Mouse (Mus musculus) lung, postnatal 0 days (tissue): ENCODE results near the gene Taar3. TPM values are rescaled to one million over a fixed set of nuclear protein-coding genes. Genes with fewer than 3 reads are reported as not detected.

Experiments
- ATAC-seq: fragments of 200-750 bp; cut with Nextera tagmentation; 2 replicates; pipeline ENCODE4 v1.8.0; 2017; ENCODE audit warnings: moderate library complexity
- DNase-seq: peaks from one replicate; pipeline ENCODE4 v3.0.0-alpha.2; 2016; ENCODE audit warnings: low spot score
- H3K27ac ChIP-seq: fragments of 300-500 bp; sonication (generic); 2 replicates; pipeline ENCODE4 v1.5.1; 2014; ENCODE audit warnings: antibody characterized with exemption, mild to moderate bottlenecking, low read length, mixed read lengths
- H3K27me3 ChIP-seq: fragments of 300-500 bp; sonication (generic); replicated peaks from 2 replicates; pipeline ENCODE4 v1.6.1; 2014; ENCODE audit warnings: low read length, mixed read lengths; ENCODE audit not compliant: insufficient read depth
- H3K36me3 ChIP-seq: fragments of 300-500 bp; sonication (generic); 2 replicates; pipeline ENCODE4 v1.6.1; 2014; ENCODE audit warnings: low read length, mixed read lengths; ENCODE audit not compliant: insufficient read depth
- H3K4me1 ChIP-seq: fragments of 300-500 bp; sonication (generic); 2 replicates; pipeline ENCODE4 v1.6.1; 2014; ENCODE audit warnings: antibody characterized with exemption, low read depth, low read length, mixed read lengths; ENCODE audit not compliant: insufficient read depth
- H3K4me2 ChIP-seq: fragments of 300-500 bp; sonication (generic); replicated peaks from 2 replicates; pipeline ENCODE4 v1.6.1; 2014; ENCODE audit warnings: low read depth, mild to moderate bottlenecking, low read length, moderate library complexity, mixed read lengths
- H3K4me3 ChIP-seq: fragments of 300-500 bp; sonication (generic); 2 replicates; pipeline ENCODE4 v1.5.1; 2014; ENCODE audit warnings: low read depth, low read length
- H3K9ac ChIP-seq: fragments of 300-500 bp; sonication (generic); replicated peaks from 2 replicates; pipeline ENCODE4 v1.6.1; 2014; ENCODE audit warnings: low read depth, mild to moderate bottlenecking
- H3K9me3 ChIP-seq: fragments of 300-500 bp; sonication (generic); 2 replicates; pipeline ENCODE4 v1.6.1; 2016; ENCODE audit warnings: low read length, mixed read lengths
- CTCF ChIP-seq: IDR thresholded peaks from 2 replicates; pipeline ENCODE4 v1.5.1; 2016; ENCODE audit warnings: antibody characterized with exemption, mild to moderate bottlenecking
- EP300 ChIP-seq: IDR thresholded peaks from 2 replicates; pipeline ENCODE4 v1.6.1; 2016; ENCODE audit warnings: antibody characterized with exemption, mild to moderate bottlenecking, control low read depth
- WGBS: fragments of 180-500 bp; shearing (Covaris S2); extraction: QIAGEN DNeasy Blood & Tissue Kit; methylation state at CpG from one replicate; pipeline ENCODE4 v1.1.7; 2014; 5-methylcytosine and 5-hydroxymethylcytosine counted together
- polyA plus RNA-seq: library from polyadenylated mRNA; unstranded; fragments of >200 nt; fragmentation: Nextera tagmentation; extraction: Ambion mirVana; gene quantifications from 2 replicates; pipeline ENCODE4 v1.2.1, GENCODE M21; 2015

The Taar3 gene
- polyA plus RNA-seq, 1 experiment from 2014 or later, result not detected

DNA sequence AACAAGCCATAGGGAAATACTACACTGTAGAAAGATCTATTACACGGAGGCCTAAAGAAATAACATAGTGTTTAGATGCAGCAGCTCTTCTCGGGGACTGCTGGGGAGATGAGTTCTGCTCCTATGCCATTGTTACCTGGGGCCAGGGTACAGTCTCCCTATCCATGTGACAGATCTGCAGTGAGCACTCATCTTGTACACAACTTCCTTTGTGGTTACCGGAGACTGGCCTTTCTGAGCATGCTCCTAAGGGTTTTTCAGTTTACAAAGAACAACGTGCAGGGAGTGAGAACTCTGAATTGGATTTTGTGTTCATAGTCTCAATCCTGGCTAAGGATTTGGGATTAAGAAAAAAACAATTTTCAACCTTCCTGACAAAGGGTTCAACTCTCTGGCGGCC, 37.1 kb downstream of the Taar3 start:
- no peak overlapping the region for H3K4me2 ChIP-seq
- no peaks in the 10 kb centered on the region for H3K9me3 ChIP-seq
- DNase-seq (no peak), ATAC-seq (no peak)
- H3K36me3 ChIP-seq, result no peaks in the 10 kb centered on the region
- H3K27ac ChIP-seq, result no peak overlapping the region
- no peak for TF ChIP-seq EP300
- no peak for TF ChIP-seq CTCF
- no peak overlapping the region for H3K9ac ChIP-seq
- WGBS, result 81% methylated on average over 5 of the region's 5 CpGs
- H3K4me3 ChIP-seq, result no peak overlapping the region
- H3K4me1 ChIP-seq, result no peaks in the 10 kb centered on the region
- no peaks in the 10 kb centered on the region for H3K27me3 ChIP-seq

DNA sequence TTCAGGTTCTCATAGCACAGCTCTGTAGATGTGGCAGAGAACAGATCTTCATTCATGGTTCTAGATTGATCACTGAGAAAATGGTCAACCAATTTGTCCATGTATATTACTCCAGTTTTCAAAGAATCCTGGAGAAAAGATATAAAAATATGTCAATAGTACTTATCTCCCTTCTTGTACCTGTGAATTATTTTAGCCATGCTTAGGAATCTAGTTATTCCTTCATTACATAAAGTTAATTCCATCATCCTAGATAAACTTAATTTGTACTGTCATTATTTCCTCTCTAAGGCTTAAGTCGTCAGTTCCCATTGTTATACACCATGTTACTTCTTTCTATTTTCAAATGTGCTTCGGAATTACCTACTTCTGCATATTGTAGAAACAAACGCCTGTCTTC, 44.0 kb downstream of the Taar3 start, which contains the start of gene Taar7a:
TSS of gene Taar7a (minus strand) at position 101 of the 400 bp plus-strand sequence.
- TF ChIP-seq CTCF (no peak), EP300 (no peak)
- no peaks in the 10 kb centered on the region for H3K36me3 ChIP-seq
- ATAC-seq (no peak), DNase-seq (no peak)
- no peaks in the 10 kb centered on the region for H3K27me3 ChIP-seq
- no peaks in the 10 kb centered on the region for H3K9me3 ChIP-seq
- H3K4me3 ChIP-seq, result no peak within 1 kb of the TSS
- H3K4me1 ChIP-seq, result no peaks in the 10 kb centered on the region
- H3K27ac ChIP-seq, result no peak within 1 kb of the TSS
- 84% methylated on average over 3 of the region's 3 CpGs for WGBS
- no peak within 1 kb of the TSS for H3K9ac ChIP-seq
- no peak within 1 kb of the TSS for H3K4me2 ChIP-seq

DNA sequence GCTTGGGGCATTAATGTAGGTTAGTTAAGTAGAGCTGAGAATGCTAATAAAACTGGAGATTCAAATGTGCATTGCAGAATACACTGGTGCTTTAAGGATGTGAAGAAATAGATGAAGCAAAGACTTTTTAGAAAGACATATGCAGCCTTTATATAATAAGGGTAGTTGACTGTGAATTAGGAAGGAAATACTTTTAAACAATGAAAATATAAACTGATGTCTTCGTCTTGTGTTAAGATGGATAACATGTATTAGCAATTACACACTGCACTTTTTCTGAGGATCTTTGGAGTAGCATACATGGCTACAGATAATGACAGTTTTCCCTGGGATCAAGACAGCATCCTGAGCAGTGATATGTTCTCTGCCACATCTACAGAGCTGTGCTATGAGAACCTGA, 50.3 kb downstream of the Taar3 start, which contains the start of gene Taar7b:
TSS of gene Taar7b (plus strand) at position 301 of the 400 bp plus-strand sequence.
- H3K9ac ChIP-seq, result no peak within 1 kb of the TSS
- H3K27me3 ChIP-seq, result no peaks in the 10 kb centered on the region
- H3K4me3 ChIP-seq, result no peak within 1 kb of the TSS
- H3K9me3 ChIP-seq, result no peaks in the 10 kb centered on the region
- no peaks in the 10 kb centered on the region for H3K4me1 ChIP-seq
- no peak for TF ChIP-seq CTCF
- TF ChIP-seq EP300, result no peak
- no peak for ATAC-seq
- H3K27ac ChIP-seq, result no peak within 1 kb of the TSS
- no peak within 1 kb of the TSS for H3K4me2 ChIP-seq
- no peak for DNase-seq
- WGBS, result 58% methylated on average over 1 of the region's 1 CpGs
- H3K36me3 ChIP-seq, result no peaks in the 10 kb centered on the region

Other genes starting within 250 kb of the Taar3 start
- gene Rps12, start 162.3 kb upstream of the Taar3 start, polyA plus RNA-seq, result 142 and 152 TPM in 2 replicates
- 8.3 and 9.9 TPM in 2 replicates for gene Slc18b1, start 152.6 kb upstream of the Taar3 start, polyA plus RNA-seq
- gene Vnn3, start 98.1 kb upstream of the Taar3 start, polyA plus RNA-seq, result 17.2 and 18.5 TPM in 2 replicates
- 45.4 and 67.5 TPM in 2 replicates for gene Vnn1, start 54.9 kb upstream of the Taar3 start, polyA plus RNA-seq
- gene Taar1, start 29.2 kb upstream of the Taar3 start, polyA plus RNA-seq, result not detected in 2 replicates
- gene Taar2, start 11.0 kb upstream of the Taar3 start, polyA plus RNA-seq, result 0.16 TPM in 1 of 2 replicates, not detected in the other
- not detected in 2 replicates for gene Taar4, start 10.9 kb downstream of the Taar3 start, polyA plus RNA-seq
- not detected in 2 replicates for gene Taar5, start 21.1 kb downstream of the Taar3 start, polyA plus RNA-seq
- gene Taar6, start 36.1 kb downstream of the Taar3 start, polyA plus RNA-seq, result not detected in 2 replicates
- gene Taar7a, start 43.9 kb downstream of the Taar3 start, polyA plus RNA-seq, result not detected in 2 replicates
- not detected in 2 replicates for gene Taar7b, start 50.4 kb downstream of the Taar3 start, polyA plus RNA-seq
- gene Taar7d, start 77.7 kb downstream of the Taar3 start, polyA plus RNA-seq, result not detected in 2 replicates
- gene Taar7e, start 88.1 kb downstream of the Taar3 start, polyA plus RNA-seq, result not detected in 2 replicates
- not detected in 2 replicates for gene Taar7f, start 100.0 kb downstream of the Taar3 start, polyA plus RNA-seq
- gene Taar8a, start 126.9 kb downstream of the Taar3 start, polyA plus RNA-seq, result not detected in 2 replicates
- not detected in 2 replicates for gene Taar8b, start 142.7 kb downstream of the Taar3 start, polyA plus RNA-seq
- not detected in 2 replicates for gene Taar8c, start 152.4 kb downstream of the Taar3 start, polyA plus RNA-seq
- gene Taar9, start 160.0 kb downstream of the Taar3 start, polyA plus RNA-seq, result not detected in 2 replicates
- gene Stx7, start 199.7 kb downstream of the Taar3 start, polyA plus RNA-seq, result 128 and 141 TPM in 2 replicates